Mouse (Mus musculus) forebrain, embryonic 15.5 days (tissue): ENCODE results near the gene Evi2a. TPM values are rescaled to one million over a fixed set of nuclear protein-coding genes. Genes with fewer than 3 reads are reported as not detected.

Source experiments
- ATAC-seq: fragments of 200-750 bp; cut with Nextera tagmentation; replicated peaks from 2 replicates; pipeline ENCODE4 v1.8.0; 2017; ENCODE audit warnings: mild to moderate bottlenecking, moderate TSS enrichment, moderate library complexity
- H3K27ac ChIP-seq: fragments of 300-500 bp; sonication (generic); replicated peaks from 2 replicates; pipeline ENCODE4 v1.5.1; 2015; ENCODE audit warnings: mild to moderate bottlenecking, inconsistent platforms
- H3K27me3 ChIP-seq: fragments of 300-500 bp; sonication (generic); 2 replicates; pipeline ENCODE4 v1.6.1; 2015; ENCODE audit warnings: inconsistent platforms
- H3K36me3 ChIP-seq: fragments of 300-500 bp; sonication (generic); 2 replicates; pipeline ENCODE4 v1.6.1; 2015; ENCODE audit warnings: mild to moderate bottlenecking, inconsistent platforms
- H3K4me1 ChIP-seq: fragments of 300-500 bp; sonication (generic); 2 replicates; pipeline ENCODE4 v1.6.1; 2015; ENCODE audit warnings: inconsistent platforms
- H3K4me2 ChIP-seq: fragments of 300-500 bp; sonication (generic); replicated peaks from 2 replicates; pipeline ENCODE4 v1.6.1; 2015; ENCODE audit warnings: mild to moderate bottlenecking, inconsistent platforms
- H3K4me3 ChIP-seq: fragments of 300-500 bp; sonication (generic); 2 replicates; pipeline ENCODE4 v1.5.1; 2015; ENCODE audit warnings: mild to moderate bottlenecking, inconsistent platforms
- H3K9ac ChIP-seq: fragments of 300-500 bp; sonication (generic); replicated peaks from 2 replicates; pipeline ENCODE4 v1.6.1; 2015; ENCODE audit warnings: mild to moderate bottlenecking, inconsistent platforms
- H3K9me3 ChIP-seq: fragments of 300-500 bp; sonication (generic); 2 replicates; pipeline ENCODE4 v1.6.1; 2016; ENCODE audit warnings: inconsistent platforms
- WGBS: fragments of 180-500 bp; shearing (Covaris S2); methylation state at CpG from one replicate; pipeline ENCODE4 v1.1.7; 2015; ENCODE audit warnings: mixed read lengths; 5-methylcytosine and 5-hydroxymethylcytosine counted together
- polyA plus RNA-seq: library from polyadenylated mRNA; unstranded; fragments of >200 nt; fragmentation: Nextera tagmentation; extraction: Ambion mirVana; gene quantifications from 2 replicates; pipeline ENCODE4 v1.2.1, GENCODE M21; 2015

The Evi2a gene
- polyA plus RNA-seq = 2.2 and 3.9 TPM in 2 replicates

DNA sequence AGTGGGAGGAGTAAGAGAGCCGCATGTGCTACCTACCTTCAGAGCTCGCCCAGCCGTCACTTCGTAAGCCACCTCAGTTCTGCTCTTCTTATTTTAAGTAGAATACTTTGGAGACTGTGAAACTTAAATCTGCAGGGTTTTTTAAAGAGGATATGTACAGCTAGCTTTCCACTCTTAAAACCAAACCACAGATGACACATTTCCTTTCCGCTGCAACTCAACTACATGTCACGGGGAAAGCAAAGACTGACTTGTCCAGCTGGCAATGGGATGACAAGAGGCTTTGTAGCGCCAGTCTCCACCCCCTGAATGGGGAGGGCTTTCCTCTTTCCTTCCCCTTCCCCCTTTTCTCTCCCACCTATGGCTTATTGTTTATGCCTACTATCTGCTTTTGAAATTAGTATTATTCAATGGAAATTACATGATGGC is at the start of gene Evi2a, which contains the start of gene Evi2:
Evi2a (minus strand) TSS at position 277 of the 429 bp plus-strand sequence.
Evi2 (minus strand) TSS at position 257 of the 429 bp plus-strand sequence.
- ATAC-seq = no peak
- Histone ChIP-seq H3K4me2 (no peak within 1 kb of the TSS), H3K27me3 (no peaks in the 10 kb centered on the region), H3K4me1 (0 out of 2 replicates have a peak, but pooled peaks cover 2% of the 10 kb centered on the region), H3K27ac (no peak within 1 kb of the TSS), H3K4me3 (no peak within 1 kb of the TSS), H3K36me3 (peaks cover 4% of the 10 kb centered on the region; the same call in 1 of the 2 replicates), H3K9me3 (no peaks in the 10 kb centered on the region), H3K9ac (no peak within 1 kb of the TSS)
- 81% methylated on average over 7 of the region's 7 CpGs for WGBS

GRCm38 (mm10) chr11:79577741-79578140 is 47.3 kb upstream of the Evi2a start:
- H3K9me3 ChIP-seq = no peaks in the 10 kb centered on the region
- H3K27ac ChIP-seq = no peak overlapping the region
- no peak overlapping the region for H3K4me2 ChIP-seq
- H3K27me3 ChIP-seq = no peaks in the 10 kb centered on the region
- H3K4me1 ChIP-seq = no peaks in the 10 kb centered on the region
- no peak overlapping the region for H3K9ac ChIP-seq
- H3K4me3 ChIP-seq = no peak overlapping the region
- peaks cover 20% of the 10 kb centered on the region for H3K36me3 ChIP-seq
- whole genome bisulfite sequencing = 45% methylated on average over 5 of the region's 5 CpGs
- no peak for ATAC-seq

DNA sequence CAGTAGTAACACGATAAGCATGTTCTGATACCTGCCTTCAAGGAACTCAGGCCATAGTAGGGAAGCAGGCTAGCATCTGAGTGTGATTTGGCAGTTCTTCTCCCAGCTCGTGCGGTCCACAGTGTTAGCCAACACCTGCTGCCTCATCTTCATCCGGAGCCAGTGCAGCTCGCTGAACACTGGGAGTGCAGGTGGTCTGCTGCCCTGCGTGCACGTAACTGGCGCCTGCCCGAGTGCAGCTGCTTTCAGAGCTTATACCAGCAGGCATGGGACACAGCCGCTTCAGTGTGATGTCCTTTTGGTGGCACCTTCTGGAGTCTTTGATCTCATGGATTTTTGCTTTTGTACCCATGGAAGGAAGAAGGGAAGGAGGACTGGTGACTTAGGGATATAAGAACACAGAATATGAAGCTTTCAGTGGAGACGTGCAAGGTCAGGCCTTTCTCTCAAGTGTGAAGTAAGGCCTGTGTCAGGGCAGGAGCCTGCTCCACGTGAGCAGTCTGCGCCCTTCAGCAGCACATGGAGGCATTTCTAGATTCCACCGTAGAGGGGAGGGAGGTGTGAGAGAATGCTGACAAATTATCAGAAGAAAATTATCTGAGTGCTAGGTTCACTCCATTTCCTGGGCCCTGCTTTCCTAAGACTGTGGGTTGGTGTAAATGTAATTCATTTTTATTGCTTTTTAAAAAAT is 45.1 kb upstream of the Evi2a start:
- no peaks in the 10 kb centered on the region for H3K9me3 ChIP-seq
- H3K4me3 ChIP-seq = no peak overlapping the region
- no peak for ATAC-seq
- no peak overlapping the region for H3K4me2 ChIP-seq
- no peaks in the 10 kb centered on the region for H3K27me3 ChIP-seq
- peaks cover 31% of the 10 kb centered on the region for H3K36me3 ChIP-seq
- H3K27ac ChIP-seq = no peak overlapping the region
- H3K9ac ChIP-seq = no peak overlapping the region
- WGBS = 82% methylated on average over 14 of the region's 14 CpGs
- H3K4me1 ChIP-seq = no peaks in the 10 kb centered on the region

- peaks cover 43% of the 10 kb centered on the region for H3K36me3 ChIP-seq
Observed at GRCm38 (mm10) chr11:79573836-79574235, 43.4 kb upstream of the Evi2a start.

GRCm38 (mm10) chr11:79570319-79570718 is 39.9 kb upstream of the Evi2a start:
- no peak for ATAC-seq
- H3K9ac ChIP-seq = no peak overlapping the region
- H3K27me3 ChIP-seq = no peaks in the 10 kb centered on the region
- H3K27ac ChIP-seq = no peak overlapping the region
- WGBS = 91% methylated on average over 2 of the region's 2 CpGs
- H3K4me1 ChIP-seq = no peaks in the 10 kb centered on the region
- H3K4me2 ChIP-seq = no peak overlapping the region
- no peaks in the 10 kb centered on the region for H3K9me3 ChIP-seq
- peaks cover 60% of the 10 kb centered on the region for H3K36me3 ChIP-seq
- no peak overlapping the region for H3K4me3 ChIP-seq

More at GRCm38 (mm10) chr11:79573836-79574235, 43.4 kb upstream of the Evi2a start:
- H3K9me3 ChIP-seq = no peaks in the 10 kb centered on the region
- H3K27ac ChIP-seq = no peak overlapping the region
- no peak overlapping the region for H3K4me3 ChIP-seq
- H3K4me1 ChIP-seq = no peaks in the 10 kb centered on the region
- 80% methylated on average over 3 of the region's 3 CpGs for WGBS
- no peak overlapping the region for H3K4me2 ChIP-seq
- no peak overlapping the region for H3K9ac ChIP-seq
- ATAC-seq = no peak
- no peaks in the 10 kb centered on the region for H3K27me3 ChIP-seq

DNA sequence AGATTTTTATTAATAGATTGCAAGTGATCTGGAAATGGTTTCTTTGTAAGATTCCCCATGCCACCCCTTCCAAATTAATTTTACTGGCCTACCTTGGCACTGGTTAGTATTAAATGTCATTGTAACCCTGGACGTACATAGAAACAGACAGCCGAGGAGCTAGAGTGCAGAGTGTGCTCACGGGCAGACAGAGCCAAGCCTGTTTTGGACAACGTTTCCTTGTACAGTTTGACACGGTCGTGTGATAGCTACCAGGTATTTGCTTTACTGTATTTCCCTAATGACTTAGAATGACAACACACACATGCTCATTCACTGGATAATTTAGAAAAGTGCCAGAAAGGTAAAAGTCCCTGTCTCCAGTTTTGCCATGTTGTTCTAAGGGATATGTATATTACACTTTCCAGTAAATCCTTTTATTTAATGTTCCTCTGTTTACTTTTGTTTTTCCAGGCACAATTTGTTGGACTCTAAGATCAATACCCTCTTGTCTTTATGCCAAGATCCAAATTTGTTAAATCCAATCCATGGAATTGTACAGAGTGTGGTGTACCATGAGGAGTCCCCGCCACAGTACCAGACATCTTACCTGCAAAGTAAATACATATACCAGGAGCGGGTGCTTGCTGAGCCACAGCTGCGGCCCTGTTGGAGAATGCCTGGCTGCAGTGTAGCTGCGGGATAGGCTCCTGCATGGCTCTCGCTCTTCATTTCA is 37.9 kb upstream of the Evi2a start:
- no peaks in the 10 kb centered on the region for H3K9me3 ChIP-seq
- no peak overlapping the region for H3K27ac ChIP-seq
- H3K4me1 ChIP-seq = no peaks in the 10 kb centered on the region
- no peak overlapping the region for H3K4me3 ChIP-seq
- no peak overlapping the region for H3K4me2 ChIP-seq
- 93% methylated on average over 11 of the region's 11 CpGs for WGBS
- peaks cover 67% of the 10 kb centered on the region for H3K36me3 ChIP-seq
- H3K27me3 ChIP-seq = no peaks in the 10 kb centered on the region
- ATAC-seq = no peak
- no peak overlapping the region for H3K9ac ChIP-seq

GRCm38 (mm10) chr11:79566947-79567346 is 36.5 kb upstream of the Evi2a start:
- no peaks in the 10 kb centered on the region for H3K9me3 ChIP-seq
- no peak for ATAC-seq
- H3K27ac ChIP-seq = no peak overlapping the region
- no peaks in the 10 kb centered on the region for H3K27me3 ChIP-seq
- no peak overlapping the region for H3K9ac ChIP-seq
- H3K4me1 ChIP-seq = no peaks in the 10 kb centered on the region
- H3K4me2 ChIP-seq = no peak overlapping the region
- H3K36me3 ChIP-seq = peaks cover 70% of the 10 kb centered on the region
- no peak overlapping the region for H3K4me3 ChIP-seq
- WGBS = 57% methylated on average over 1 of the region's 1 CpGs

- WGBS = 96% methylated on average over 7 of the region's 7 CpGs
- Histone ChIP-seq H3K36me3 (peaks cover 64% of the 10 kb centered on the region), H3K4me1 (no peaks in the 10 kb centered on the region), H3K27me3 (no peaks in the 10 kb centered on the region), H3K27ac (no peak overlapping the region), H3K9me3 (no peaks in the 10 kb centered on the region), H3K4me2 (no peak overlapping the region), H3K4me3 (no peak overlapping the region), H3K9ac (no peak overlapping the region)
- ATAC-seq = no peak
Observed at GRCm38 (mm10) chr11:79563493-79563892, 33.1 kb upstream of the Evi2a start.

DNA sequence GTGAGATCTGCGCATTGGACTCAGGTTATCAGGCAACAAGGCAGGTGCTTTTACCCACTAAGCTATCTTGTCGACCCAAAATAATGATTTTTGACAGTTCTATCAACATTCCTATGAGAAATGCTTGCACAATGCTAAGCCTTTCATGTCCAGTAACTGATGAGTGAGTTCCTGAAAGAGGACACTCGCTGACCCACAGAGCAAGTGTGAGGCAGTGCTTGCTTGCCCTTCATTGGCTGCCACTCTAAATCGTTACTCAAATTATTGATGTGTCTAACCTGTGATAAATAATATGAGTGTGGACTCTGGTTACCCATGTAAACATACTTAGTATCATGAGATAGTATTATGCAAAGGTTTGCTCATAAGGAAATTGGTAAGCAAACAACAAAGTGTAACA is 30.1 kb upstream of the Evi2a start:
- whole genome bisulfite sequencing = 94% methylated on average over 4 of the region's 4 CpGs
- H3K36me3 ChIP-seq = peaks cover 62% of the 10 kb centered on the region
- no peak for ATAC-seq
- H3K4me1 ChIP-seq = no peaks in the 10 kb centered on the region
- H3K4me2 ChIP-seq = no peak overlapping the region
- H3K9me3 ChIP-seq = no peaks in the 10 kb centered on the region
- H3K9ac ChIP-seq = no peak overlapping the region
- H3K27ac ChIP-seq = no peak overlapping the region
- no peak overlapping the region for H3K4me3 ChIP-seq
- no peaks in the 10 kb centered on the region for H3K27me3 ChIP-seq

DNA sequence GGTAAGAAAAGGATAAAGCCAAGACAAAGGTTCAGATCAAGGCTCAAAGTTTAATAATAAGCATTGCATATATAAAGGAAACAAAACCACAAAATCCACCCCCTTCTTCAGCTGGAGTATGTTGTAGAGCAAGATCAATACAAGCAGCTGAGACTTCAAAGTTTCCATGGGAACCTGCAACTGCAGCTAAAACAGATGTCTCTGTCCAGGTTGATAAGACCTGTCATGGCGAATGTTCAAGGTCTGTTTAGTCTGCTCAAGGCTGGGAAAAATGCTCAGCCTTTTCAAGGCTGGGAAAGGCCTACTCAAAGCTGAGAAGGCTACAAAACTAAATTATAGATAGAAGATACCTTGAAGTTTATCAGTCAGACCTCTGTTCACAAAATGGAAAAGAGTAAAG is 22.2 kb upstream of the Evi2a start:
- H3K4me3 ChIP-seq = no peak overlapping the region
- ATAC-seq = no peak
- 90% methylated on average over 1 of the region's 1 CpGs for WGBS
- peaks cover 73% of the 10 kb centered on the region for H3K36me3 ChIP-seq
- H3K4me1 ChIP-seq = no peaks in the 10 kb centered on the region
- H3K9ac ChIP-seq = no peak overlapping the region
- no peaks in the 10 kb centered on the region for H3K27me3 ChIP-seq
- no peaks in the 10 kb centered on the region for H3K9me3 ChIP-seq
- no peak overlapping the region for H3K27ac ChIP-seq
- H3K4me2 ChIP-seq = no peak overlapping the region

DNA sequence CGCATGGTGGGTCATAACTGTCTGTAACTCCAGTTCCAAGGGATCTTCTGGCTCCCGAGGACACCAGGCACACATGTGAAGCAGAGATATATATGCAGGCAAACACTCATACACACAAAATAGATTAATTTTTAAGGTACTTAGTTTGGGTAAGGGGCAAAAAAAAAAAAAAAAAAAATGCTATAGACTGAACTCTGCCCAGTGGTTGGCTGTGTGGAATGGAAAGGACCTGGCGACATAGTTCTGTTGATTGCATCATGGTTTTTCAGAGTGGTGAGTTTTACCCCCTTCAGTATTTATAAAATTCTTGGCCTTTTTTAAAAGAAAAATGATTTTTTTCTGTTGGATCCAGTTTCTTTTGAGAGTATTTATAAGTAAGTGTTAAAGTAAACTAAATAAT is 5.9 kb upstream of the Evi2a start:
- 97% methylated on average over 3 of the region's 3 CpGs for WGBS
- peaks cover 17% of the 10 kb centered on the region; the same call in 1 of the 2 replicates for H3K36me3 ChIP-seq
- ATAC-seq = no peak
- no peak overlapping the region for H3K4me3 ChIP-seq
- no peak overlapping the region for H3K9ac ChIP-seq
- 0 out of 2 replicates have a peak, but pooled peaks cover 2% of the 10 kb centered on the region for H3K4me1 ChIP-seq
- no peaks in the 10 kb centered on the region for H3K27me3 ChIP-seq
- H3K9me3 ChIP-seq = no peaks in the 10 kb centered on the region
- no peak overlapping the region for H3K27ac ChIP-seq
- no peak overlapping the region for H3K4me2 ChIP-seq

GRCm38 (mm10) chr11:79535554-79535953 is 5.1 kb upstream of the Evi2a start:
- H3K4me1 ChIP-seq = 0 out of 2 replicates have a peak, but pooled peaks cover 2% of the 10 kb centered on the region
- H3K4me3 ChIP-seq = no peak overlapping the region
- H3K27ac ChIP-seq = no peak overlapping the region

More at GRCm38 (mm10) chr11:79535554-79535953, 5.1 kb upstream of the Evi2a start:
- 94% methylated on average over 4 of the region's 4 CpGs for WGBS
- H3K9ac ChIP-seq = no peak overlapping the region
- H3K9me3 ChIP-seq = no peaks in the 10 kb centered on the region
- no peaks in the 10 kb centered on the region for H3K27me3 ChIP-seq
- no peak overlapping the region for H3K4me2 ChIP-seq
- H3K36me3 ChIP-seq = peaks cover 13% of the 10 kb centered on the region; the same call in 1 of the 2 replicates
- no peak for ATAC-seq
